Mouse (Mus musculus): ENCODE data around the gene Clcn6. TPM values are rescaled to one million over a fixed set of nuclear protein-coding genes. Genes with fewer than 3 reads are reported as not detected.

The Clcn6 gene
- polyA plus RNA-seq, 1 experiment from 2014 or later: 6.1 TPM

DNA sequence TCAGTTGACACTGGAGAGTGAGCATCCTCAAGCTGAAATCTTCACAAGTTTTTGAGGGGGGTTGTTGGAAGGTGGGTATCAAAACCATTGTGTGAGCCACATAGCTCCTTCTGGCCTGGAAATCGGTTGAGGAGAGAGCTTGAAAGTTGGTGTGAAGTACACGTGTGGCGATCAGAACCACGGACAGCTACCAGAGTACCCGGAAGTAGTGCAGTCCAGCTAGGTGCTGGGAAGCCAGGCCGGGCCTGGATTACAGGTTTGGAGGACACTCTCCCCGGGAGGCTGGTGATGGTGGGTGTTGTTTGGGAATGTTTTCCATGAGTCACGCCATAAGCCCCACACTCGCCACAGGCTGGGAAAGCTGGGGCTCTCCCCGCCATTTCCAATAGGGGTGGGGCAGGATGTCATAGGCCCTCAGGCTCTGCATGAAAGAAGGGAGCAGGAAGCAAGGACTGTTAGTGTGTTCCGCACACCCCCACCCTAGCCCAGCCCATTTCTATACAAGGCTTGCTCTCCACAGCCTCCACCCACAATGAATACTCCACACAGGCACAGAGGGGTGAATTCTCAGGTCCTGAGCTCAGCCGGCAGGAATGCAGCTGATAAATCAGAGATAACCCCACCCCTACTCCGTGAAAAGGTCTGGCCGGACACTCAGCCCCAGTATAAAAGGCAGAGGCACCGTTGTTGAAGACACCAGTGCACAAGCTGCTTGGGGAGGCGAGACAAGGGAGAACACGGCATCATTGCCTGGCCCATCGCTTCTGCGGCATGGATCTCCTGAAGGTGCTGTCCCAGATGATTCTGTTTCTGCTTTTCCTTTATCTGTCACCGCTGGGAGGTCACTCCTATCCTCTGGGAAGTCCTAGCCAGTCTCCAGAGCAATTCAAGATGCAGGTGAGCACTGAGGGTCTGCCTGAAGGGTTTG lies 53.2 kb downstream of the Clcn6 start, which contains the start of gene Nppb:
Nppb (plus strand) TSS at position 584 of the 928 bp plus-strand sequence.
- 26% methylated on average over 20 of the region's 20 CpGs for WGBS
- H3K4me2 ChIP-seq (ENCODE audit: low read depth, low read length): 0 out of 2 replicates have a peak within 1 kb of the TSS, but pooled peaks have one; percentile 21

GRCm38 (mm10) chr4:147979441-147979860 lies 59.2 kb downstream of the Clcn6 start:
- ATAC-seq (ENCODE audit: insufficient read depth, low FRiP score): no peak
- Histone ChIP-seq H3K27ac (ENCODE audit: low read length) (no peak overlapping the region), H3K4me3 (replicated peaks; ENCODE audit: low read length) (no peak overlapping the region), H3K27me3 (ENCODE audit: control insufficient read depth, insufficient read depth, low read length) (no peaks in the 10 kb centered on the region), H3K4me1 (ENCODE audit: control insufficient read depth, insufficient read depth, low read length) (no peaks in the 10 kb centered on the region), H3K9ac (ENCODE audit: low read length) (no peak overlapping the region), H3K9me3 (replicated peaks; ENCODE audit: control insufficient read depth, low read length) (no peaks in the 10 kb centered on the region), H3K4me2 (ENCODE audit: low read depth, low read length) (no peak overlapping the region), H3K36me3 (ENCODE audit: control insufficient read depth, insufficient read depth, low read length) (no peaks in the 10 kb centered on the region)
- WGBS: 78% methylated on average over 7 of the region's 7 CpGs

More for the DNA sequence above, 53.2 kb downstream of the Clcn6 start, which contains the start of gene Nppb:
- Histone ChIP-seq H3K9ac (ENCODE audit: low read length) (no peak within 1 kb of the TSS), H3K27ac (ENCODE audit: low read length) (no peak within 1 kb of the TSS), H3K4me3 (replicated peaks; ENCODE audit: low read length) (no peak within 1 kb of the TSS), H3K4me1 (ENCODE audit: control insufficient read depth, insufficient read depth, low read length) (0 out of 2 replicates have a peak, but pooled peaks cover 3% of the 10 kb centered on the region), H3K27me3 (ENCODE audit: control insufficient read depth, insufficient read depth, low read length) (no peaks in the 10 kb centered on the region), H3K9me3 (replicated peaks; ENCODE audit: control insufficient read depth, low read length) (no peaks in the 10 kb centered on the region), H3K36me3 (ENCODE audit: control insufficient read depth, insufficient read depth, low read length) (no peaks in the 10 kb centered on the region)
- peak; percentile 29; the same call in 1 of the 2 replicates for ATAC-seq (ENCODE audit: insufficient read depth, low FRiP score)

DNA sequence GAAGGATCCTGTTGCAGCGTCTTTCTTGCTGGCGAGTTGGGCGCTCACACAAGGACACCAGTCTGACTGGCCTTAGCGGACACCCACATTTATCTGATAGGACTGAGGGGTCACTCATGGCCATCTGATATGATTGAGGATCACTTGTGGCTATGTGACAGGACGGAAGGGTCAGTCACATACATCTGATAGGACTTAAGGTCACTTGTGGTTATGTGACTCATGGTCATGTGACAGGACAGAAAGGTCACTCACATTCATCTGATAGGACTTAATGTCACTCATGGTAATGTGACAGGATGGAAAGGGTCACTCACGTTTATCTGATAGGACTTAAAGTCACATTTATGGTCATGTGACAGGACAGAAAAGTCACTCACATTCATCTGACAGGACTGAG lies 60.2 kb downstream of the Clcn6 start:
- no peak overlapping the region for H3K4me3 ChIP-seq (replicated peaks; ENCODE audit: low read length)
- H3K4me2 ChIP-seq (ENCODE audit: low read depth, low read length): no peak overlapping the region
- H3K36me3 ChIP-seq (ENCODE audit: control insufficient read depth, insufficient read depth, low read length): no peaks in the 10 kb centered on the region
- H3K4me1 ChIP-seq (ENCODE audit: control insufficient read depth, insufficient read depth, low read length): no peaks in the 10 kb centered on the region
- no peaks in the 10 kb centered on the region for H3K27me3 ChIP-seq (ENCODE audit: control insufficient read depth, insufficient read depth, low read length)
- no peak overlapping the region for H3K9ac ChIP-seq (ENCODE audit: low read length)
- no peak overlapping the region for H3K27ac ChIP-seq (ENCODE audit: low read length)
- H3K9me3 ChIP-seq (replicated peaks; ENCODE audit: control insufficient read depth, low read length): no peaks in the 10 kb centered on the region
- 90% methylated on average over 6 of the region's 6 CpGs for WGBS
- ATAC-seq (ENCODE audit: insufficient read depth, low FRiP score): no peak

- H3K4me1 ChIP-seq (ENCODE audit: control insufficient read depth, insufficient read depth, low read length): no peaks in the 10 kb centered on the region
- no peaks in the 10 kb centered on the region for H3K27me3 ChIP-seq (ENCODE audit: control insufficient read depth, insufficient read depth, low read length)
- H3K4me2 ChIP-seq (ENCODE audit: low read depth, low read length): no peak overlapping the region
- ATAC-seq (ENCODE audit: insufficient read depth, low FRiP score): no peak
- H3K4me3 ChIP-seq (replicated peaks; ENCODE audit: low read length): no peak overlapping the region
- H3K9ac ChIP-seq (ENCODE audit: low read length): no peak overlapping the region
- no peaks in the 10 kb centered on the region for H3K9me3 ChIP-seq (replicated peaks; ENCODE audit: control insufficient read depth, low read length)
- H3K27ac ChIP-seq (ENCODE audit: low read length): no peak overlapping the region
- H3K36me3 ChIP-seq (ENCODE audit: control insufficient read depth, insufficient read depth, low read length): no peaks in the 10 kb centered on the region
- 77% methylated on average over 4 of the region's 4 CpGs for WGBS
These were observed 60.9 kb downstream of the Clcn6 start for GRCm38 (mm10) chr4:147977726-147978125.

GRCm38 (mm10) chr4:147976237-147976636 lies 62.4 kb downstream of the Clcn6 start:
- H3K9ac ChIP-seq (ENCODE audit: low read length): no peak overlapping the region
- H3K27me3 ChIP-seq (ENCODE audit: control insufficient read depth, insufficient read depth, low read length): no peaks in the 10 kb centered on the region
- WGBS: 65% methylated on average over 3 of the region's 3 CpGs
- ATAC-seq (ENCODE audit: insufficient read depth, low FRiP score): no peak
- no peak overlapping the region for H3K4me2 ChIP-seq (ENCODE audit: low read depth, low read length)
- H3K9me3 ChIP-seq (replicated peaks; ENCODE audit: control insufficient read depth, low read length): no peaks in the 10 kb centered on the region
- H3K4me1 ChIP-seq (ENCODE audit: control insufficient read depth, insufficient read depth, low read length): no peaks in the 10 kb centered on the region
- H3K27ac ChIP-seq (ENCODE audit: low read length): no peak overlapping the region
- no peak overlapping the region for H3K4me3 ChIP-seq (replicated peaks; ENCODE audit: low read length)
- no peaks in the 10 kb centered on the region for H3K36me3 ChIP-seq (ENCODE audit: control insufficient read depth, insufficient read depth, low read length)

DNA sequence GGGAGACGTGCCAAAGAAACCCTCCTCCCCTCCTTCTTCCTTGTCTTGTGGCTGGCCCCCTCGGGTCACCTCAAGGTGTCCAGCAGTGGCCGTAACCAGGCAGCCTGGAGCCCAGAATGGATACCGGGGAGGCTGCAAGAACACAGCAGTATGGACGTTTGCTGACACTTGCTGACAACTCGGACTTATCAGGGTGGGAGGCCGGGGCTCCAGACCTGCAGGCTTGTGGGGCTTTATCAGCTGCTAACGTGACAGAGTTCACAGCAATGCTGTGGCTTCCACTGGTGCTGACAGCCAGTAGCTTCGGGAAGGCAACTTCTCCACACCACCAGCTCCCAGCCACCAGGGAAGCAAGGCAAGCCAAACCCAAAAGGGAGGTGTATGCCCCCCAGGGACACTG lies 69.3 kb downstream of the Clcn6 start:
- no peaks in the 10 kb centered on the region for H3K27me3 ChIP-seq (ENCODE audit: control insufficient read depth, insufficient read depth, low read length)
- H3K9ac ChIP-seq (ENCODE audit: low read length): no peak overlapping the region
- H3K27ac ChIP-seq (ENCODE audit: low read length): no peak overlapping the region
- 35% methylated on average over 9 of the region's 9 CpGs for WGBS
- no peaks in the 10 kb centered on the region for H3K9me3 ChIP-seq (replicated peaks; ENCODE audit: control insufficient read depth, low read length)
- no peaks in the 10 kb centered on the region for H3K36me3 ChIP-seq (ENCODE audit: control insufficient read depth, insufficient read depth, low read length)
- H3K4me1 ChIP-seq (ENCODE audit: control insufficient read depth, insufficient read depth, low read length): no peaks in the 10 kb centered on the region
- no peak overlapping the region for H3K4me2 ChIP-seq (ENCODE audit: low read depth, low read length)
- ATAC-seq (ENCODE audit: insufficient read depth, low FRiP score): no peak
- no peak overlapping the region for H3K4me3 ChIP-seq (replicated peaks; ENCODE audit: low read length)

DNA sequence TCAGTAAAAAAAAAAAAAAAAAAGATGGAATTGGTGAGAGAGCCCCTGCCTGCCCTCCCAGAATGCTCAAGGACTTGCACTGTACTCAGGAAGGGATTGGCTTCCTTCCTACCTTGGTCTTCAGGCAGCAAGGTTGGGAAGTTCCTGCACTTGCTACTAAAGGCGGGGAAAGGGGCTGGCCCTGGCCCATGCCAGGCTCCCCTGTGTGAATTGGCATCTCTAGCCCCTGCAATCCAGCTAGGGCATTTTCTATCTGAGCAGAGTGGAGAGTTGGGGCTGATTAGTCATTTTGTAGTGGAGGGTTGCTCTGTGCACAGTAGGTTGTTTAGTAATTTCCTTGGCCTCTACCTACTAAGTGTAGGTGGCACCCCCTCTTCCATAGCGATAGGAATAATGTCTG lies 69.8 kb downstream of the Clcn6 start:
- no peaks in the 10 kb centered on the region for H3K27me3 ChIP-seq (ENCODE audit: control insufficient read depth, insufficient read depth, low read length)
- H3K4me1 ChIP-seq (ENCODE audit: control insufficient read depth, insufficient read depth, low read length): no peaks in the 10 kb centered on the region
- H3K27ac ChIP-seq (ENCODE audit: low read length): no peak overlapping the region
- WGBS: 85% methylated on average over 2 of the region's 2 CpGs
- ATAC-seq (ENCODE audit: insufficient read depth, low FRiP score): no peak
- H3K9ac ChIP-seq (ENCODE audit: low read length): no peak overlapping the region
- no peak overlapping the region for H3K4me3 ChIP-seq (replicated peaks; ENCODE audit: low read length)
- H3K36me3 ChIP-seq (ENCODE audit: control insufficient read depth, insufficient read depth, low read length): no peaks in the 10 kb centered on the region
- H3K9me3 ChIP-seq (replicated peaks; ENCODE audit: control insufficient read depth, low read length): no peaks in the 10 kb centered on the region
- no peak overlapping the region for H3K4me2 ChIP-seq (ENCODE audit: low read depth, low read length)

GRCm38 (mm10) chr4:147965712-147966111 lies 72.9 kb downstream of the Clcn6 start:
- H3K4me1 ChIP-seq (ENCODE audit: control insufficient read depth, insufficient read depth, low read length): no peaks in the 10 kb centered on the region
- H3K9ac ChIP-seq (ENCODE audit: low read length): no peak overlapping the region
- H3K4me3 ChIP-seq (replicated peaks; ENCODE audit: low read length): no peak overlapping the region
- H3K27me3 ChIP-seq (ENCODE audit: control insufficient read depth, insufficient read depth, low read length): no peaks in the 10 kb centered on the region
- H3K27ac ChIP-seq (ENCODE audit: low read length): no peak overlapping the region
- WGBS: 68% methylated on average over 7 of the region's 7 CpGs
- no peaks in the 10 kb centered on the region for H3K36me3 ChIP-seq (ENCODE audit: control insufficient read depth, insufficient read depth, low read length)
- H3K9me3 ChIP-seq (replicated peaks; ENCODE audit: control insufficient read depth, low read length): no peaks in the 10 kb centered on the region
- ATAC-seq (ENCODE audit: insufficient read depth, low FRiP score): no peak
- no peak overlapping the region for H3K4me2 ChIP-seq (ENCODE audit: low read depth, low read length)

DNA sequence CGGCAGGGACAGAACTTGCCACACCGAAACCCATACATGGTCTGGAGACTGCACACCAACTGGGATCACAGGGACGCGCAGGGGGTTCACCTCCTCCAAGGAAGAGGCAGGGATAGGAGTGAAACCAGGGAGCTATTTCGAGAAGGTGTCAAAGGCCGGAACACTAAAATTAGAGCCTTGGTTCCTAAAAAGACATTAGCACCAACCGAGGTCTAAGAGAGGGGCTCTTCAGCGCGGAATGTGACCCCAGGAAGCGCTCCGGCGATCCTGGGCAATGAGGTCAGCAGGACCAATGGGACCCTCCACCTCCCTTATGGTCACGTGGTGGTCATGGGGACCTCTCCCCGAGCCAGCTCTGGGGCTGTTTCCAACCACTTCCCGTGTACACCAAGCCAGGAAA lies 75.0 kb downstream of the Clcn6 start:
- WGBS: 81% methylated on average over 15 of the region's 15 CpGs
- no peaks in the 10 kb centered on the region for H3K36me3 ChIP-seq (ENCODE audit: control insufficient read depth, insufficient read depth, low read length)
- no peaks in the 10 kb centered on the region for H3K9me3 ChIP-seq (replicated peaks; ENCODE audit: control insufficient read depth, low read length)
- no peak for ATAC-seq (ENCODE audit: insufficient read depth, low FRiP score)
- H3K4me2 ChIP-seq (ENCODE audit: low read depth, low read length): no peak overlapping the region
- no peak overlapping the region for H3K27ac ChIP-seq (ENCODE audit: low read length)
- H3K9ac ChIP-seq (ENCODE audit: low read length): no peak overlapping the region
- no peaks in the 10 kb centered on the region for H3K4me1 ChIP-seq (ENCODE audit: control insufficient read depth, insufficient read depth, low read length)
- H3K4me3 ChIP-seq (replicated peaks; ENCODE audit: low read length): no peak overlapping the region
- H3K27me3 ChIP-seq (ENCODE audit: control insufficient read depth, insufficient read depth, low read length): no peaks in the 10 kb centered on the region

Measured in stomach, embryonic 16.5 days (tissue).